Mouse (Mus musculus) midbrain, embryonic 11.5 days (tissue): ENCODE measurements around the gene Rsg1. TPM values are rescaled to one million over a fixed set of nuclear protein-coding genes. Genes with fewer than 3 reads are reported as not detected.

Source experiments
- ATAC-seq: fragments of 200-750 bp; cut with Nextera tagmentation; 2 replicates; pipeline ENCODE4 v1.8.0; 2017; ENCODE audit warnings: moderate TSS enrichment, moderate library complexity; ENCODE audit not compliant: low FRiP score
- DNase-seq: peaks from one replicate; pipeline ENCODE4 v3.0.0; 2015; ENCODE audit warnings: low spot score; ENCODE audit errors: missing footprints
- H3K27ac ChIP-seq: fragments of 300-500 bp; sonication (generic); 2 replicates; pipeline ENCODE4 v1.5.1; 2014; ENCODE audit warnings: low read depth, low read length
- H3K27me3 ChIP-seq: fragments of 300-500 bp; sonication (generic); 2 replicates; pipeline ENCODE4 v1.6.1; 2014; ENCODE audit warnings: mild to moderate bottlenecking, low read length, moderate library complexity, mixed read lengths; ENCODE audit not compliant: control insufficient read depth, insufficient read depth
- H3K36me3 ChIP-seq: fragments of 300-500 bp; sonication (generic); 2 replicates; pipeline ENCODE4 v1.6.1; 2014; ENCODE audit warnings: mild to moderate bottlenecking, low read length, moderate library complexity, mixed read lengths; ENCODE audit not compliant: control insufficient read depth, insufficient read depth
- H3K4me1 ChIP-seq: fragments of 300-500 bp; sonication (generic); 2 replicates; pipeline ENCODE4 v1.6.1; 2014; ENCODE audit warnings: low read length; ENCODE audit not compliant: control insufficient read depth, insufficient read depth
- H3K4me2 ChIP-seq: fragments of 300-500 bp; sonication (generic); 2 replicates; pipeline ENCODE4 v1.6.1; 2014; ENCODE audit warnings: mild to moderate bottlenecking, moderate library complexity
- H3K4me3 ChIP-seq: fragments of 300-500 bp; sonication (generic); 2 replicates; pipeline ENCODE4 v1.5.1; 2014; ENCODE audit warnings: low read depth, low read length
- H3K9ac ChIP-seq: fragments of 300-500 bp; sonication (generic); 2 replicates; pipeline ENCODE4 v1.6.1; 2014; ENCODE audit warnings: low read length
- H3K9me3 ChIP-seq: fragments of 300-500 bp; sonication (generic); 2 replicates; pipeline ENCODE4 v1.6.1; 2016; ENCODE audit warnings: low read length; ENCODE audit not compliant: control insufficient read depth
- WGBS: fragments of 180-500 bp; shearing (Covaris S2); extraction: QIAGEN DNeasy Blood & Tissue Kit; methylation state at CpG from one replicate; pipeline ENCODE4 v1.1.7; 2014; 5-methylcytosine and 5-hydroxymethylcytosine counted together
- polyA plus RNA-seq: library from polyadenylated mRNA; unstranded; fragments of >200 nt; fragmentation: Nextera tagmentation; extraction: Ambion mirVana; gene quantifications from 2 replicates; pipeline ENCODE4 v1.2.1, GENCODE M21; 2014

Gene Rsg1
- 5.4 TPM in 2 replicates for polyA plus RNA-seq

- Histone ChIP-seq H3K27me3 (no peaks in the 10 kb centered on the region), H3K4me3 (peak within 1 kb of the TSS; percentile 45), H3K4me1 (peaks cover 8% of the 10 kb centered on the region), H3K27ac (no peak within 1 kb of the TSS; the same call in 1 of the 2 replicates), H3K9me3 (no peaks in the 10 kb centered on the region), H3K4me2 (peak within 1 kb of the TSS; percentile 89), H3K9ac (peak within 1 kb of the TSS; percentile 65), H3K36me3 (no peaks in the 10 kb centered on the region)
- ATAC-seq (peak; percentile 81), DNase-seq (peak; percentile 100)
- under 1% methylated on average over 24 of the region's 24 CpGs for WGBS
Measured at GRCm38 (mm10) chr4:141213770-141214336, at the start of gene Rsg1. Gene Rsg1, plus strand, starts transcription at chr4:141213956.

GRCm38 (mm10) chr4:141165744-141166292, 47.9 kb upstream of the Rsg1 start:
- WGBS, result 85% methylated on average over 8 of the region's 8 CpGs
- DNase-seq (no peak), ATAC-seq (no peak)
- Histone ChIP-seq H3K4me3 (no peak overlapping the region), H3K36me3 (peaks cover 7% of the 10 kb centered on the region; the same call in 1 of the 2 replicates), H3K4me2 (no peak overlapping the region), H3K27me3 (no peaks in the 10 kb centered on the region), H3K27ac (no peak overlapping the region), H3K9ac (no peak overlapping the region), H3K9me3 (no peaks in the 10 kb centered on the region), H3K4me1 (no peaks in the 10 kb centered on the region)

- Histone ChIP-seq H3K9me3 (no peaks in the 10 kb centered on the region), H3K36me3 (peaks cover 16% of the 10 kb centered on the region; the same call in 1 of the 2 replicates), H3K4me3 (no peak overlapping the region), H3K4me1 (no peaks in the 10 kb centered on the region), H3K27ac (no peak overlapping the region), H3K4me2 (no peak overlapping the region), H3K27me3 (no peaks in the 10 kb centered on the region), H3K9ac (no peak overlapping the region)
- 96% methylated on average over 3 of the region's 3 CpGs for WGBS
- DNase-seq (no peak), ATAC-seq (no peak)
Measured at GRCm38 (mm10) chr4:141167156-141167555, 46.6 kb upstream of the Rsg1 start.

GRCm38 (mm10) chr4:141172121-141172520, 41.6 kb upstream of the Rsg1 start:
- H3K9ac ChIP-seq, result no peak overlapping the region
- H3K9me3 ChIP-seq, result no peaks in the 10 kb centered on the region
- H3K27ac ChIP-seq, result no peak overlapping the region
- DNase-seq (no peak), ATAC-seq (no peak)
- H3K36me3 ChIP-seq, result peaks cover 16% of the 10 kb centered on the region; the same call in 1 of the 2 replicates
- no peaks in the 10 kb centered on the region for H3K4me1 ChIP-seq
- H3K27me3 ChIP-seq, result no peaks in the 10 kb centered on the region
- no peak overlapping the region for H3K4me2 ChIP-seq
- H3K4me3 ChIP-seq, result no peak overlapping the region
- WGBS, result 93% methylated on average over 8 of the region's 8 CpGs

GRCm38 (mm10) chr4:141175783-141176182, 38.0 kb upstream of the Rsg1 start:
- H3K27ac ChIP-seq, result no peak overlapping the region
- no peaks in the 10 kb centered on the region for H3K9me3 ChIP-seq
- no peak overlapping the region for H3K9ac ChIP-seq
- H3K4me2 ChIP-seq, result no peak overlapping the region
- DNase-seq (no peak), ATAC-seq (no peak)
- WGBS, result 88% methylated on average over 5 of the region's 5 CpGs
- H3K27me3 ChIP-seq, result no peaks in the 10 kb centered on the region
- H3K36me3 ChIP-seq, result peaks cover 9% of the 10 kb centered on the region
- no peaks in the 10 kb centered on the region for H3K4me1 ChIP-seq
- H3K4me3 ChIP-seq, result no peak overlapping the region

- 90% methylated on average over 10 of the region's 10 CpGs for WGBS
- Histone ChIP-seq H3K27ac (no peak overlapping the region), H3K27me3 (no peaks in the 10 kb centered on the region), H3K4me3 (no peak overlapping the region), H3K4me1 (no peaks in the 10 kb centered on the region), H3K9ac (no peak overlapping the region), H3K9me3 (no peaks in the 10 kb centered on the region), H3K4me2 (no peak overlapping the region), H3K36me3 (peaks cover 5% of the 10 kb centered on the region)
- DNase-seq (no peak), ATAC-seq (no peak)
Measured at GRCm38 (mm10) chr4:141176328-141176838, 37.4 kb upstream of the Rsg1 start.

GRCm38 (mm10) chr4:141178500-141178899, 35.3 kb upstream of the Rsg1 start:
- WGBS, result 88% methylated on average over 4 of the region's 4 CpGs
- Histone ChIP-seq H3K27ac (no peak overlapping the region), H3K36me3 (peaks cover 2% of the 10 kb centered on the region), H3K27me3 (no peaks in the 10 kb centered on the region), H3K4me2 (no peak overlapping the region), H3K4me1 (no peaks in the 10 kb centered on the region), H3K9ac (no peak overlapping the region), H3K4me3 (no peak overlapping the region), H3K9me3 (no peaks in the 10 kb centered on the region)
- ATAC-seq, result no peak
- no peak for DNase-seq

GRCm38 (mm10) chr4:141180831-141181230, 32.9 kb upstream of the Rsg1 start:
- H3K4me3 ChIP-seq, result no peak overlapping the region
- H3K36me3 ChIP-seq, result peaks cover 5% of the 10 kb centered on the region
- H3K9me3 ChIP-seq, result no peaks in the 10 kb centered on the region
- ATAC-seq (no peak), DNase-seq (no peak)
- no peaks in the 10 kb centered on the region for H3K4me1 ChIP-seq
- H3K9ac ChIP-seq, result no peak overlapping the region
- no peak overlapping the region for H3K4me2 ChIP-seq
- 85% methylated on average over 8 of the region's 8 CpGs for WGBS
- H3K27me3 ChIP-seq, result no peaks in the 10 kb centered on the region
- no peak overlapping the region for H3K27ac ChIP-seq

- Histone ChIP-seq H3K36me3 (peaks cover 5% of the 10 kb centered on the region), H3K27me3 (no peaks in the 10 kb centered on the region), H3K9ac (no peak overlapping the region), H3K4me3 (no peak overlapping the region), H3K4me2 (no peak overlapping the region), H3K4me1 (no peaks in the 10 kb centered on the region), H3K9me3 (no peaks in the 10 kb centered on the region), H3K27ac (no peak overlapping the region)
- ATAC-seq, result no peak
- DNase-seq, result no peak
- 96% methylated on average over 6 of the region's 6 CpGs for WGBS
Measured at GRCm38 (mm10) chr4:141181981-141182380, 31.8 kb upstream of the Rsg1 start.
